8 mouse cellular contexts compared by ENCODE assay signal in genomic region chr11:88059141-88059540, GRCm38 (mm10). TPM values are rescaled to one million over a fixed set of nuclear protein-coding genes. Genes with fewer than 3 reads are reported as not detected.
DNase-seq lines count a peak whose midpoint lies in the region; ATAC-seq and TF ChIP-seq lines count a peak whose summit lies in the region.

No protein-coding gene starts in this region.

- peak; percentile 85 for TF ChIP-seq CTCF in gastrocnemius, adult 2 months (IDR thresholded peaks at IDR 0.05)

- intact Hi-C loops in gastrocnemius, adult 2 months (cut with DNase I), result loop anchor here (2.0 to 10.0 kb wide), 2 partner anchors 128 to 766 kb away; no protein-coding TSS in a partner anchor
- intact Hi-C loops in heart, postnatal 14 days (cut with DNase I), result loop anchor here (1.0 to 2.0 kb wide), 2 partner anchors 128 to 138 kb away; no protein-coding TSS in a partner anchor

- peak overlapping the region; percentile 70 for H3K27ac ChIP-seq in gastrocnemius, adult 2 months

- ATAC-seq in megakaryocyte progenitor cell, adult 5-6 weeks (replicated peaks; ENCODE audit: poor library complexity), result peak; percentile 98

- DNase-seq in gastrocnemius, adult 2 months, result peak; percentile 53
- no peak for DNase-seq in gastrocnemius, postnatal 10 days
- peak; percentile 52 for DNase-seq in Muller cell, postnatal 12 days (ENCODE audit: inconsistent ontology term)
- DNase-seq in embryo, embryonic 9.5 days (ENCODE audit: extremely low spot score), result peak; percentile 51
- peak; percentile 28 to 53 for DNase-seq in heart, postnatal 14 days
- peak; percentile 67 to 84 for DNase-seq in kidney, postnatal 25 days
- peak; percentile 47 for DNase-seq in thymus, postnatal 14 days

- H3K4me3 ChIP-seq in gastrocnemius, adult 2 months, result no peak overlapping the region

RNA-seq across cellular contexts. Expression of gene Vezf1, which starts 8.9 kb away (rescaled TPM):
- 10 to 100 TPM; 76.5 to 87.2 TPM for total RNA-seq in gastrocnemius, adult 2 months (2021)
- total RNA-seq in gastrocnemius, postnatal 10 days (2021), result 10 to 100 TPM; 44.0 to 46.4 TPM
- total RNA-seq in heart, postnatal 14 days (2021), result 10 to 100 TPM; 41.5 to 41.9 TPM
- 37.5 and 41.8 TPM in 2 replicates for total RNA-seq in megakaryocyte progenitor cell, adult 5-6 weeks (2015)
- total RNA-seq in megakaryocyte progenitor cell, adult 5-6 weeks (2017), result 16.2 and 18.8 TPM in 2 replicates

RNA-seq across cellular contexts. Expression of gene Srsf1, which starts 12.0 kb away (rescaled TPM):
- total RNA-seq in gastrocnemius, adult 2 months (2021), result 10 to 100 TPM; 67.5 to 85.8 TPM
- 100 to 1,000 TPM in 1 of 2 experiments, 10 to 100 TPM in 1; 89.5 to 128 TPM for total RNA-seq in gastrocnemius, postnatal 10 days (2021)
- total RNA-seq in heart, postnatal 14 days (2021), result 100 to 1,000 TPM; 118 to 131 TPM
- total RNA-seq in megakaryocyte progenitor cell, adult 5-6 weeks (2015), result 257 and 278 TPM in 2 replicates
- total RNA-seq in megakaryocyte progenitor cell, adult 5-6 weeks (2017), result 528 and 695 TPM in 2 replicates

RNA-seq across cellular contexts. Expression of gene Cuedc1, which starts 38.7 kb away (rescaled TPM):
- total RNA-seq in gastrocnemius, adult 2 months (2021), result 100 to 1,000 TPM; 101 to 127 TPM
- 10 to 100 TPM; 50.5 to 60.6 TPM for total RNA-seq in gastrocnemius, postnatal 10 days (2021)
- 10 to 100 TPM; 47.9 to 55.6 TPM for total RNA-seq in heart, postnatal 14 days (2021)
- 0.73 and 3.7 TPM in 2 replicates for total RNA-seq in megakaryocyte progenitor cell, adult 5-6 weeks (2015)
- total RNA-seq in megakaryocyte progenitor cell, adult 5-6 weeks (2017), result 0.12 and 1.0 TPM in 2 replicates

Comparison
In these comparisons a context has a peak if more than half of its experiments do, and no peak if none do; other contexts are left out.
1. RNA of gene Cuedc1, which starts 38.7 kb away (total RNA-seq): 101 to 127 TPM in gastrocnemius, adult 2 months, 50.5 to 60.6 TPM in gastrocnemius, postnatal 10 days and 47.9 to 55.6 TPM in heart, postnatal 14 days; 0.12 to 3.7 TPM in megakaryocyte progenitor cell, adult 5-6 weeks; every median in the first group is over 10 times any median in the second.